Mouse (Mus musculus): ENCODE data around the gene Aurkb. TPM values are rescaled to one million over a fixed set of nuclear protein-coding genes. Genes with fewer than 3 reads are reported as not detected.

The Aurkb gene
- polyA plus RNA-seq, 1 experiment from 2014 or later: 64.3 TPM

Other genes with a start within 250 kb of the Aurkb start
- gene Ndel1, start 173.8 kb upstream of the Aurkb start, polyA plus RNA-seq (2015; fragmentation: Nextera tagmentation; extraction: Ambion mirVana): 65.5 and 69.3 TPM in 2 replicates
- gene Rnf222, start 157.1 kb upstream of the Aurkb start, polyA plus RNA-seq (2015; fragmentation: Nextera tagmentation; extraction: Ambion mirVana): 0.05 and 0.19 TPM in 2 replicates
- gene Rpl26, start 144.1 kb upstream of the Aurkb start, polyA plus RNA-seq (2015; fragmentation: Nextera tagmentation; extraction: Ambion mirVana): 507 and 557 TPM in 2 replicates
- not detected in 2 replicates for gene Odf4, start 118.6 kb upstream of the Aurkb start, polyA plus RNA-seq (2015; fragmentation: Nextera tagmentation; extraction: Ambion mirVana)
- 10.8 and 12.7 TPM in 2 replicates for gene Arhgef15, start 88.2 kb upstream of the Aurkb start, polyA plus RNA-seq (2015; fragmentation: Nextera tagmentation; extraction: Ambion mirVana)
- 2.0 and 2.2 TPM in 2 replicates for gene Slc25a35, start 77.5 kb upstream of the Aurkb start, polyA plus RNA-seq (2015; fragmentation: Nextera tagmentation; extraction: Ambion mirVana)
- 67.4 and 78.4 TPM in 2 replicates for gene Rangrf, start 70.5 kb upstream of the Aurkb start, polyA plus RNA-seq (2015; fragmentation: Nextera tagmentation; extraction: Ambion mirVana)
- gene Pfas, start 37.2 kb upstream of the Aurkb start, polyA plus RNA-seq (2015; fragmentation: Nextera tagmentation; extraction: Ambion mirVana): 14.9 and 18.7 TPM in 2 replicates
- 38.3 and 47.5 TPM in 2 replicates for gene Ctc1, start 29.7 kb upstream of the Aurkb start, polyA plus RNA-seq (2015; fragmentation: Nextera tagmentation; extraction: Ambion mirVana)
- gene Borcs6, start 14.1 kb downstream of the Aurkb start, polyA plus RNA-seq (2015; fragmentation: Nextera tagmentation; extraction: Ambion mirVana): 10.5 and 11.7 TPM in 2 replicates
- gene Tmem107, start 25.2 kb downstream of the Aurkb start, polyA plus RNA-seq (2015; fragmentation: Nextera tagmentation; extraction: Ambion mirVana): 37.0 and 40.9 TPM in 2 replicates
- gene Vamp2, start 42.8 kb downstream of the Aurkb start, polyA plus RNA-seq (2015; fragmentation: Nextera tagmentation; extraction: Ambion mirVana): 82.2 and 96.4 TPM in 2 replicates
- 16.1 and 25.2 TPM in 2 replicates for gene Per1, start 49.6 kb downstream of the Aurkb start, polyA plus RNA-seq (2015; fragmentation: Nextera tagmentation; extraction: Ambion mirVana)
- 0.52 and 0.57 TPM in 2 replicates for gene Hes7, start 74.8 kb downstream of the Aurkb start, polyA plus RNA-seq (2015; fragmentation: Nextera tagmentation; extraction: Ambion mirVana)
- 0.51 and 0.60 TPM in 2 replicates for gene 9130213A22Rik, start 76.9 kb downstream of the Aurkb start, polyA plus RNA-seq (2015; fragmentation: Nextera tagmentation; extraction: Ambion mirVana)
- 0.18 and 0.37 TPM in 2 replicates for gene Aloxe3, start 80.2 kb downstream of the Aurkb start, polyA plus RNA-seq (2015; fragmentation: Nextera tagmentation; extraction: Ambion mirVana)
- 0.05 TPM in 2 replicates for gene Alox12b, start 111.3 kb downstream of the Aurkb start, polyA plus RNA-seq (2015; fragmentation: Nextera tagmentation; extraction: Ambion mirVana)
- 1.9 and 2.1 TPM in 2 replicates for gene Alox8, start 152.2 kb downstream of the Aurkb start, polyA plus RNA-seq (2015; fragmentation: Nextera tagmentation; extraction: Ambion mirVana)
- gene Gucy2e, start 191.4 kb downstream of the Aurkb start, polyA plus RNA-seq (2015; fragmentation: Nextera tagmentation; extraction: Ambion mirVana): 0.08 and 0.13 TPM in 2 replicates